Mouse (Mus musculus) embryo, embryonic 10.5 days (tissue): Measurements from ENCODE around the gene Gm9999.
"Not testable (repeated sequence)": the region's sequence is repeated elsewhere in the genome, so short reads cannot be mapped to it uniquely, and the experiment has no call there.

Experiments
- DNase-seq: peaks from one replicate; pipeline ENCODE4 v3.0.0-alpha.2; 2015; ENCODE audit warnings: low spot score

Gm9999 gene

DNA sequence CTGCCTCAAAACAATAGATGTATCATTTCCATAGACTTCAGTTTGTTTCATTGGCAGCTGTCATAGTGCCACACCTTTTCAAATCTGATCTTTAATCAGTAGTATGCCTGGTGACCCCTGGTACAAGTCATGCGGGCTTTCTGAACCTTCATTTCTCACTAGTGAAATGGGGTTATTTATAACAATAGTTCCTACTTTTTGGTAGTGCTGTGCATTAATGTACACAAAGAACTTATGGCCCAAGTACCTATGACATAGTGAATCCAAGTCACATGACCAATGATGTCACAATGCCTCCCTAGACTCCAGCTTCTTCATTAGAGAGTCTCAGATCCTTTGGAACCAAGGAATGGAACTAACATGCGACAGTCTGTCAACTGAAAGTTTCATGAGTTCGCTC, at the start of gene Gm9999:
Gm9999 (plus strand) TSS at position 301 of the 400 bp plus-strand sequence.
- DNase-seq, result no peak

DNA sequence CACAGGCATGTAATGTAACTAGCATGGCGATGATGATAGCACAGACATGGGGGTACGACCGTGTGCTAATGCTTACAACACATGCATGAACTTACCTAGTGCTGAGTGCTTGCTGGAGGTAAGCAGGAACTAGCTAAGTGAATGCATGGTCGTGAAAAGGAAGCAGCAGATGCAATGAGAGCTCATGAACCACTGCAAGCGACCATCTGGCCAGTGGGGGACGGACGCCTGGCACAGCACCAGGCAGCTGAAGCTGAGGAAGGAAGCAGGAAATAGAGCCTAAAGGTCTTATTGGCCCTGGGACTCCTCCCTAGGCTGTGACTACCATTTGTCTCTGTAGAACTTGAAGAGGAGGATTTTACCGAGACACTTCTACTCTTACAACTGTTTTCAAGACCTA, 48.6 kb upstream of the Gm9999 start:
- DNase-seq, result no peak

DNA sequence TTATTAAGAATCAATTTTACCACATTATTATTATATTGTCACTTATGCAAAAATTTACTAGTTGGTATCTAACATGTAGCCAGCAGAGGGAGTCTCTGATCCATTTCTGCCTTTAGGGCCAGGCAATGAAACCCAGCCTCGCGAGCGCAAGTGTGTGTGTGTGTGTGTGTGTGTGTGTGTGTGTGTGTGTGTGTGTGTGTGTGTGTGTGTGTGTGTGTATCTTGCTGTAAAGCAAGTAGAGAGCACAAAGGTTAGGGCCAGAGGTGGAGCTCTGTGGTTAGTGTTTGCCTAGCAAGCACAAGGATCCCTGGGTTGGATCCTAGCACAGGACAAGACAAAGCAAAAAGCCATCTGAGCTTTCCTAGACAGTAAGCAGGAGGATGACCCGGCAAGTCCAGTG, 47.5 kb upstream of the Gm9999 start:
- peak; percentile 49 for DNase-seq

DNA sequence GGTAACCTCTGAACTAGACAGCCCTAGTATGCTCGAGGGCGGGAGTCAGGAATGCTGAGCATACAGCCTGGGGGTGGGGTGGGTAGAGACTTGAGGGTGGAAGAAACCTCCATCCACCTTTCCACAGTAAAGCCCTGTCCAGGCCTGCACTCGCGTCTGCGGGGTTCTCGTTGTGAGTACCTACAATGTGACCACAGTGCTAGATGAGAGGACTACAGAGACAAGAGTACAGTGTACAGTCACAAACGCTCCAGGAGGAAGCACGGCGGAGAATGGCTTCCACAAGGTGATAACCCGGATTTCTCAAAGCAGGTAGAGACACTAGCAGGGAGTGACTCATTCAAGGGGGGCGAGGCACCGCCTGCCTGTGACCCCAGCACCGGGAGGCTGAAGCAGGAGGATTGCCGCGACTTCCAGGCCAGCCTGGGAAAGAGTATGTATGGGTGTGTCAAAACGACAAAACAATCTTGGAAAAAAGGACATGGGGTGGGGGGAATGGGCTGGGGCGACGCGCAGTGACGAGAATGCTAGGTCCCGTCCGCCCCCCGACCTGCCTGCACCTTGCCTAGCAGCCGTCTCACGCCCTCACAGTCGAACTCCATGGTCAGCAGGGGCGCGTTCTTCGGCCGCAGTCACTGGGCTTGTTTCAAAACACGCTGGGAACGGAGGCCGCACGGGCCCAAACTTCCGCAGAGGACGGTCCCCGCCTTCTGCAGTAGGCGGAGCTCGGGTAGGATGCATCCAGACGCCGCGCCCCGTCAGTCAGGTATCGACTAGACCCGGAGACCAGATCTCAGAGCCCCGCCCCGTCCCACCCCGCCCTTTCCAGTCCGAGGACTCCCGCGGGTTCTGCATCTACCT, 25.3 kb upstream of the Gm9999 start, which contains the start of gene Uevld:
Uevld (minus strand) TSS at position 697 of the 861 bp plus-strand sequence.
- peak; percentile 97 for DNase-seq

DNA sequence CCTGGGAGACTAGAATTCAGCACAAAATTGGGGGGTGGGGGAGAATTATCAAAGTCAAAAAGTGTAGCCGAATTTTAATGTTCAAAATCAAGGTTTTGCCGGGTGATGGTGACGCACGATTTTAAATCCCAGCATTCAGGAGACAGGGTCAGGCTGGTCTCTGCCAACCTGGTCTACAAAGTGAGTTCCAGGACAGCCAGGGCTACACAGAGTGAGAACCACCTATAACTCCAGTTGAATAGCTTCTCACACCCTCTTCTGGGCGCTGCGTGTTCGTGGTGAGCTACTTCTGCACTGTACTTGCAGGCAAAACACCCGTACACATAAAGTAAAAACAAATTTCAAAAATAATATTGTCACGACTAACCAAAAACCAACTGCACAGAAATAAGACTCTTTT, 24.5 kb upstream of the Gm9999 start:
- no peak for DNase-seq

DNA sequence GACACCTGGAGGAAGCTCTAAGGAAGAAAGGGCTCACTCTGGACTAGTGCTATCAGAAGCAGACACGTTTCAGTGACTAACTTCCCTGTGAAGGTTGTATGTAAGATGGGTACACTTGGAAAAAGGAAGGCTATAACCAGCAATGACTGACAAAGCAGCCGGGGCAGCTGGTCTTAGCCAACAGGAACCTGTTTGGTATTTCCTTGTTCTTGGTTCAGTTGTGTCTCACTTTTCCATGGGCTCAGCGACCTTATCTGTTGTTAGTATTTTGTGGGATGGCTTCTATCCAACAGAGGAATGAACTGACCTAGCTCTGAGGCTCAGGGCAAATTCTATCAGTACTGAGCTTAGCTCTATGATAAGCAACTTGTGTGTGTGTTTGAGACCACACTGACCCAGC, 22.4 kb upstream of the Gm9999 start:
- DNase-seq, result no peak

DNA sequence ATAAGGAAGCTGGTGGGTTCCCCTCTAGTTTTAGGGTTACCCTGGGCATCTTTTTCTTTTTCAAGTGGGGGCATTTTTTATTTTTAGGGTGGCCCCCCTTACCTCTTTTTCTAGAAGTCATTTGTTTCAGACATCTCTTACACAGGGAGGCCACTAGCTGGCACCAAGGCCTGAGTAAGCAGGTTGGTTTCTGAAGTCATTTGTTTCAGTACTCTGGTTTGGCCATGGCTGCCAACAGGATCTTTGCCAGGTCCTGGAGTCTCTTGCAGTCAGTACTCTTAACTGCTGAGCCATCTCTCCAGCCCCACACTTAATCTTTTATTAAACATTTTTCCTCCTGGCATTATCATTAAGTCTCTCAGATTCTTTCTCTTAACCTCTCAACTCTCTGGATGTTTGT, 21.2 kb upstream of the Gm9999 start:
- DNase-seq, result no peak

DNA sequence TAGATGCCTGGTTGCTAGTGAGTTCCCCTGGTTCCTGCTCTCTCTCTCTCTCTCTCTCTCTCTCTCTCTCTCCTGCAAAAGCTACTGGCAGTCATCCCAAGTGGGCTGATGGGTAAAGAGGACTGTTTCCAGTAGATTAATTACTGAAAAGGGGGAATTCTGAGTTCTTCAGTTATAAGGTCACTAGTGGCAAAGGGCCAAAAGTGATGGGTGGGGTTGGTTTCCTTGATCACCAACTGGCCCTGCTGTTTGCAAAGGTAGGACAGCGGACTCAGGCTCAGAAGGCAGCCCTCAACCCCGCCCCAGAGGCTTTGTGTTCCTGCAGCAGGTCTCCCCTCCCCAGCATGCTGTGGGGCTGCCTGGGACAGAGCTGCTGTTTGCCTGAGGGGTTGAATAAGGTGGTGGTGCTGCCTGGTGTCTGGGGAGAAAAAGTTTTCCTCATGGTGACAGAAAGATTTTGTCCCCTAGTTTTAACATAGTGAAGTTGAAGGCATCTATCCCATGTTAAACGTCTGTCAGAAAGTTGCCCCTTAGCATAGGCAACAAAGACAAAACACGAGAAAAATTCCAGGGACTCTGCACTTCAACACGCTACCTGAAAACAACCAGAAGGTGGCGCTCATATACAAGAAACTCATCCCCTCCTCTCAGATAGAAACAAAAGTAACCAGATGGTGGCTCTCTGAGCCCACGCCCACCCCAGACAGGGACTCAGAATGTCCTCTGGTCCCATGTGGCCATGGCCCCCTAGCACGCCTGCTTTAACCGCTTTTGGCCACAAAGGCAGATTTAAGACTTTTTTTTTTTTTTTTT, 20.4 kb upstream of the Gm9999 start:
- DNase-seq, result peak; percentile 95

DNA sequence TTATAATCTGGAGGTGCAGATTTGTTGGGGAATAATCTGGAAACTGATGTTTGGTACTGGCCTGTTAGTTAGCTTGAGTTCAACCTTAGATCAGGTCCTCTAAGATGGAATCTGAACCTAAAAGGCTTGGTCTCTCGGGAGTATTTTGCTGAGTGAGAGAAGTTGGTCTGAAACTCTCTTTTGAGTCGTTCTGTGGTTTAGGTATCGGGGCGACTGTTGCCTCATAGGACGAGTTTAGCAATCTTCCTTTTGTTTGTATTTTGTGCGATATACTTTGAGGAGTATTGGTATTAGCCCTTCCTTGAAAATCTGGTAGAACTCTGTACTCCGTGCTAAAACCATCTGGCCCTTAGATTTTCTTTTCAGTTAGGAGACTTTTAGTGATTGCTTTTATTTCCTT, 19.3 kb upstream of the Gm9999 start:
- no peak for DNase-seq

DNA sequence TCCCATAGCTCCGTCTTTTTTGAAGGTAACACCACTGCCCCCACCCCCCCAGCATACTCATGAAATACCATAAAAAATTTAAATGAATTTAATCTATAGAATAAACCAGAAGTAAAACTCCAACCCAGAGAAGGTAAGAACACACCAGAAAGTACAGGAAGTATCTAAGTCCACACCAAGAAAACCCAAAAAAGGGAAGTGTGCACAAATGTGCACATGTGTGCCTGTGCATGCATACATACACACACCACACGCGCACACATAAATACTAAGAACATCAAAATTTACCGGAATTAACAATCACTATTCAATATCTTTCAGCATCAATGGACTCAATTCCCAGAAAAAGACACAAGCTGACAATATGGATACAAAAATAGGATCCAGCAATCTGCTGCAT, 13.5 kb upstream of the Gm9999 start:
- DNase-seq, result no peak

DNA sequence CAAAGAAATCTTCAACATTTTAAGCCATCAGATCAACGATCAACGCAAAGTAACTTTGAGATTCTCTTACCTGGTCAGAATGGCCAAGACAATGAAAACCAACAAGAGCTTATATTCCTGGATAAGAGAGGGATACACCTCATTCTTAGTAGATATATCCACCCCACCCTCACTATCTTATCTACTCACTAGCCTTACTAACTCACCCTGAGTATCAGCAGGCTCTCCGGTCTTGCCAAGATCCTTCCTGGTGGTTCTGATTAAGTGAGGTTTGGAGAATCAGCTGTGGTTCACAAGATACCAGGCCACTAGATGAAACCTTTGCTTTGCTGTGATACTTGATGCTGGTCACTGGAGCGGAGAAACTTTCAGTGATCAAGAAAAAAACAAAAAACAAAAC, 8.7 kb upstream of the Gm9999 start:
- DNase-seq, result no peak

DNA sequence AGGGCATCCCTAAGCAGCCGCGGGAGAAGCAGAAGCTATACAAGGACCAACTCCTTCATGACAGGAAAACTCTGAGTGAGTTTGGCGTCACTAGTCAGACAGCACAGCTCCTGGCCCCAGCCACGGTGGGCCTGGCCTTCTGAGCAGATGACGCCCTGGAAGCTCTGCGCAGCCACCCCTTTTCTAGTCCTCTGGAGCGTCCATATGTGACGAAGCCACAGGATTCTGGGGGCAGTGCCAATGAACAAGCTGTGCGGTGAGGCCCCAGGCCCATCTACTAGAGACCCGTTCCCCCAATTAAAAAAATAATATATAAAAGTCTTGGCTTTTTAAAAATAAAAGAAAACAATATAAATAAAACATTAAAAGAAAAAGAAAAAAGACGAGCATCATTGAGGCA, 7.9 kb upstream of the Gm9999 start:
- no peak for DNase-seq

DNA sequence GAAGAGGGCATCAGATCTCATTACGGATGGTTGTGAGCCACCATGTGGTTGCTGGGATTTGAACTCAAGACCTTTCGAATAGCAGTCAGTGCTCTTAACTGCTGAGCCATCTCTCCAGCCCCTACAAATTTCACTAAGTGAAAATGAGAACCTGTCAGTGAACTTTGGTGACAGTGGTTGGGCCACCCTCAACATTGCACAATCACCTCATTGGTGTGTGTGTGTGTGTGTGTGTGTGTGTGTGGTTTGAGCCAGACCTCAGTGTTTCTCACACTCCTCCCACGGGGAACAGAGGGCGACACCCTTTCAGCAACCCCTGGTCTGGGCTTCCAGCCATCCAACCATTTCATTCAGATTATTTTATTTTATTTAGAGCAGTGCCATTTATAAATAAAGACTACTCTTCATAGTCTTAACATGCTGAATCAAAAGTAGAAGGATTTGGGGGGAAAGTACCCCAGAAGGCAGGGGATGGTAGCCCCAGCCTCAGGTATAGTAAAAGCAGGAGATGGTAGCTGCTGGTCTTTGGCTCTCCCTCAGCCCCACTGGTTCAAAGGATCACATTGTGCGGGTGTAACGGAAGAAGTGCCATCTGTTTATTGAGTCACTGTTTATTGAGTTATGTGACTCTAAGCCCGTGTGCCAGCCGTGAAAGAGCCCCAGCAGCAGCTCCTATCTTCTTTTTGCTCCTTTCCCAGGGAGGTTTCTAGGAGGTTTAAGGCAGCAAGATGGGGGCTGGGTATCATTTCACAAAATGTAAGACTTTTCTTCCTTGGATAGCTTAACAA, 2.5 kb downstream of the Gm9999 start:
- DNase-seq, result no peak

DNA sequence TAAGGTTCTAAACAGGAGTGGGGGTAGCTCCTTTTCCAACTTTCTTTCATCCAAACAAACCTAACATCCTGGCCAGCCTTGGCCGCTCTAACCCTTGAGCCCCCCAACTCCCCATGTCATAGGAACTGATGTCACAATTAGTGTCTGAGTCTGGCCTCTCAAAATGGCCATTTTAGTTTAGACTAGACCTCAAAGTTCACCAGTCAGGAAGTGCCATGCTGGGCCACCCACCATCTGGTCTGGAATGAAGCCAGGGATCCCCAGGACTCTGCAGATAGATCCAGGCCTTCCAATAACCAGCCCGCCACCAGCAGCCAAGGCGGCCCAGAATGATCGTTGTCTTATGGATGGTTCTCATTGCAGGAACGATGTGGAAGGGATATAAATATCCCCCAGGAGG, 3.3 kb downstream of the Gm9999 start:
- peak; percentile 18 for DNase-seq

DNA sequence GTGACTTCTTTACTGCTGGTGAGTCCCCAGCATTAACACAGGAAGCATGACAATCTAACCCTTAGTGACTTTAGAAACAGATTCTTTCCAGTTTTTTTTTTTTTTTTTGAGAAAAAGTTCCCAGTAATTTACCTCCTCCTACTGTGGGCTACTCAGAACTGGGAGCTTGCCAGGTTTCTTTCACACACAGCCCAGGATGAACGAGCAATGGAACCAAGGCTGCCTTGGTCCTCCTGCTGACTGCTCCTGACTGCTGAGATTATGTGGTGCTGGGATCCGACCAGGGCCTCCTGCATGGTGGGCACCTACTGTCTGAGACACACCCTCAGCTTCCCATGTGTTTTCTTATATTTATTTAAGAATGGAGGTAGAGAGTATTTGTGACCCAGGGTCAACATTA, 3.7 kb downstream of the Gm9999 start:
- no peak for DNase-seq

DNA sequence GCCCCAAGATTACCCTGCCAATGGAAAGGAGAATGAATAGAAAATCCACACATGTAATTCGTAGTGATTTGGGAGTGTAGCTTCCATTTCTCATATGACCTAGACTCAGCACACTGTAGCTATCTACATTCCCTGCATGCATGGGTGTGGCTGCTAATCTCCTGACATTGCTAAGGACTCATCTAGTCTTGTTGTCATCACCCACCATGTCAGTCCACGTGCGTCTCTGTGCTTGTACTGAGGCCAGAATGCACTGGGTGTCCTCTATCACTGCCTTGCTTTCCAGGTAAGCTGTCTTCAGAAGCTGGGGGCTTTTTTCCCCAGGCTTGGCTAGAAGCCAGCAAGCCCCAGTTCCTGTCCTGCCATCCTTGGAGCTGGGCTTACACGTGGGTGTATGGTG, 6.0 kb downstream of the Gm9999 start:
- not testable (repeated sequence) for DNase-seq

DNA sequence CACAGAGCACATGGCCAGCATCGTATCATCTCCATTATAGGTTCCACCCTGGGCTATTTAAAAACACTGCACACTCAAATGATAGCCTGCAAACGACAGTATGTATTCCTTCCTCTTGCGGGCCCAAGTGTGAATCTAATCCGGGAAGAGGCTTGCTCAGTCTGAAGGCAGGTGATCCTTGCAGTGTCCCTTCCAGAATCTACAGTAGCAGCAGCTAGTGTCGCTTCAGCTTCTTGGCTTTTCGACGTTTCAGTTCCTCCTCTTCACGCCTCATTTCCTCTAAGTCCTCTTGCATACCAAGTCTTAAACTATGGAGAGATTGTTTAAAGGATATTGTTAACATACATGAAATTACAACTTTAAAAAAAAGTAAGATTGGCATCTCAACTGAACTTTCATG, 9.7 kb downstream of the Gm9999 start:
- DNase-seq, result no peak

DNA sequence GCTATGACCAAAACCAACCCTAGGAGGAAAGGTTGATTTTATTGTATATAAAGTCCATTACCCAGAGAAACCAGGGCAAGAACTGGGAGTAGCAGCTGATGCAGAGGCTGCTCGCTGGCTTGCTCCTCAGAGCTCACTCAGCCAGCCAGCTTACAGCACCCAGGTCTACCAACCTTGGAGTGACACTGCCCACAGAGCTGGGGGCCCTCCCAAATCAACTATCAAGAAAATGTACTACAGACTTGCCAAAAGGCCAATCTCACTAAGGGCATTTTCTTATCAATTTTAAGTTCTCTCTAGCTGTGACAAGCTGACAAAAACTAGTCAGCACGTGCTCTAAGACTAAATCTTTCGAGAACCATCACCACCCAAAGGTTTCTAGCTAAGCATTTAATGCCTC, 12.2 kb downstream of the Gm9999 start:
- no peak for DNase-seq

DNA sequence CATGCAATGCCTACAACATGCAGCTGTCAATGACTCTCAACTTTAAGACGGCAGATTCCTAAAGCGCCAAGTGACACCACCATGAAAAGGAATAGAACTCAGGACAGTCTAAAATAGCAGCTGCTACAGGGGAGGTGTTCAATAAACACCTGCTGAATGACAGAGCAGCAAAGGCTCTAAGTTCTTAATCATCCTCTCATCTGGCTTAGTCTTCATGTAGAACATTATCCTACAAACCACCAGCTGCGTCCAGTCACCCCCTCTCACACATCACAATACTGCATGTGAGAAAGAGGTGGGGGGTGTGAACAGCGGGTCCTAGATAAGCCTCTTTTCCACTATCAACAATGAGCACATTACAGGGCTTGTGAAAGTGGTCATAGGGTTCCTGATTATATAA, 13.6 kb downstream of the Gm9999 start:
- no peak for DNase-seq

DNA sequence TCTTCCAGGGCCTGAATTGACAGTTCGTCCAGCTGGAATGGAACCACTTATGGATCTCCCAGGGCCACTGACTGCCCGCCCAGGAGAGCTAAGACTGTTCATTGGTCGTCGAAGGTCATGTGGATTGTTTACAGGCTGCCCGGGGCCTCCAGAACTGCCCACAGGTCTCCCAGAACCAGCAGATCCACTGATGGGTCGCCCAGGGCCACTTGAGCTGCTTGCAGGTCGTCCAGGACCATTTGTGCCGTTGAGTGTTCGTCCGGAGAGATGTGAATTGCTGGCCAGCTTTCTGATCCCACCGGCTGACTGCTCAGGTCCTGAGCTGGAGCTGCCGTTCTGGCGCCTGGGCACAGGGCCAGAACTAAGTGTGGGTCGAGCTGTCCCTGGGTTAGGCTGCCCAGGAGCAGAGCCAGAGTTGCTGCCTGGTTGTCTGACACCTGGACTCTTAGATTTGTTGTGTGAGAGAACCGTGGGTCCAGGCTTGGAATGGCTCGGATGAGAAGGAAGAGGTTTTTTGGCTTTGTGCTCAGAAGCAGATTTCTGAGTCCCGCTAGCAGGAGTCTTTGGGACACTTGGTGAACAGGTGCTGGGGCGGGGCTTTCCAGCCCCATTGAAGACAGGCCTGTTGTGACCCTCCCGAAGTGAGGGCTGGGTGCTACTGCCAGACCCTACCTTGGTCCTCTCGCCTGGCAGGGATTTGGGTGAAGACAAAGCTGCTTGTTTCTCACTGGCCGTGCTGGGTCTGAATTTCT, 14.4 kb downstream of the Gm9999 start:
- DNase-seq, result no peak

DNA sequence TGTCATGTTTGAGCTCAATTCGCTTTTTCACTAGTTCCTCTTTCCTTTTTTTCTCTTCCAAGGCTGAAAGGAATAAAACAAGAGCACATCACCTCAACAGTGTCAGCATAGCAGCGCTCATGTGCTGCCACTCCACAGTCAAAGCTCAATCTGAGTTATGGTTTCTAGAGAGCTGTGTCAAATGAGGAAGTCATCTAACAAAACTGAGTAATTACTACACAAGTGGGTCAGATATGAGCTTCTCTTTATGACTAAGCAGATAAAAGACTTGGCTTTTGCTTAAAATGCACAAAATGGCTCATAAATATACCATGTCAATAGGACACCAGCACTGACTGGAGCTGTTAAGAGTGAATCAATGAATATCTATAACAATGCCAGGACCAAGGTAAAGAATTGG, 15.6 kb downstream of the Gm9999 start:
- DNase-seq, result no peak
